Mouse (Mus musculus) heart, embryonic 16.5 days (tissue): ENCODE data around the gene Aldh3b2. TPM values are rescaled to one million over a fixed set of nuclear protein-coding genes. Genes with fewer than 3 reads are reported as not detected.
A peak's percentile ranks its signal among the peaks of the same experiment; 100 is the strongest.

Source experiments
- ATAC-seq: fragments of 200-750 bp; cut with Nextera tagmentation; replicated peaks from 2 replicates; pipeline ENCODE4 v1.8.0; 2017; ENCODE audit warnings: moderate number of reproducible peaks; ENCODE audit not compliant: insufficient read depth, low FRiP score; ENCODE audit errors: extremely low read depth
- H3K27ac ChIP-seq: fragments of 300-500 bp; sonication (generic); 2 replicates; pipeline ENCODE4 v1.5.1; 2014; ENCODE audit warnings: mild to moderate bottlenecking, low read length, control low read depth, moderate library complexity
- H3K27me3 ChIP-seq: fragments of 300-500 bp; sonication (generic); 2 replicates; pipeline ENCODE4 v1.6.1; 2014; ENCODE audit warnings: low read length, mixed read lengths; ENCODE audit not compliant: control insufficient read depth, insufficient read depth
- H3K36me3 ChIP-seq: fragments of 300-500 bp; sonication (generic); 2 replicates; pipeline ENCODE4 v1.6.1; 2014; ENCODE audit not compliant: control insufficient read depth, insufficient read depth
- H3K4me1 ChIP-seq: fragments of 300-500 bp; sonication (generic); 2 replicates; pipeline ENCODE4 v1.6.1; 2014; ENCODE audit warnings: low read length, mixed read lengths; ENCODE audit not compliant: control insufficient read depth, insufficient read depth
- H3K4me2 ChIP-seq: fragments of 300-500 bp; sonication (generic); 2 replicates; pipeline ENCODE4 v1.6.1; 2014; ENCODE audit warnings: low read depth, mild to moderate bottlenecking, control low read depth, low read length
- H3K4me3 ChIP-seq: fragments of 300-500 bp; sonication (generic); 2 replicates; pipeline ENCODE4 v1.5.1; 2014; ENCODE audit warnings: mild to moderate bottlenecking, control low read depth, low read length
- H3K9ac ChIP-seq: fragments of 300-500 bp; sonication (generic); 2 replicates; pipeline ENCODE4 v1.6.1; 2014; ENCODE audit warnings: low read length, control low read depth
- H3K9me3 ChIP-seq: fragments of 300-500 bp; sonication (generic); replicated peaks from 2 replicates; pipeline ENCODE4 v1.6.1; 2016; ENCODE audit warnings: low read length; ENCODE audit not compliant: control insufficient read depth
- WGBS: fragments of 180-500 bp; shearing (Covaris S2); extraction: QIAGEN DNeasy Blood & Tissue Kit; methylation state at CpG from one replicate; pipeline ENCODE4 v1.1.7; 2014; 5-methylcytosine and 5-hydroxymethylcytosine counted together
- polyA plus RNA-seq: library from polyadenylated mRNA; unstranded; fragments of >200 nt; fragmentation: Nextera tagmentation; extraction: Ambion mirVana; gene quantifications from 2 replicates; pipeline ENCODE4 v1.2.1, GENCODE M21; 2015

The Aldh3b2 gene
- polyA plus RNA-seq, 1 experiment from 2014 or later = 0.21 TPM

DNA sequence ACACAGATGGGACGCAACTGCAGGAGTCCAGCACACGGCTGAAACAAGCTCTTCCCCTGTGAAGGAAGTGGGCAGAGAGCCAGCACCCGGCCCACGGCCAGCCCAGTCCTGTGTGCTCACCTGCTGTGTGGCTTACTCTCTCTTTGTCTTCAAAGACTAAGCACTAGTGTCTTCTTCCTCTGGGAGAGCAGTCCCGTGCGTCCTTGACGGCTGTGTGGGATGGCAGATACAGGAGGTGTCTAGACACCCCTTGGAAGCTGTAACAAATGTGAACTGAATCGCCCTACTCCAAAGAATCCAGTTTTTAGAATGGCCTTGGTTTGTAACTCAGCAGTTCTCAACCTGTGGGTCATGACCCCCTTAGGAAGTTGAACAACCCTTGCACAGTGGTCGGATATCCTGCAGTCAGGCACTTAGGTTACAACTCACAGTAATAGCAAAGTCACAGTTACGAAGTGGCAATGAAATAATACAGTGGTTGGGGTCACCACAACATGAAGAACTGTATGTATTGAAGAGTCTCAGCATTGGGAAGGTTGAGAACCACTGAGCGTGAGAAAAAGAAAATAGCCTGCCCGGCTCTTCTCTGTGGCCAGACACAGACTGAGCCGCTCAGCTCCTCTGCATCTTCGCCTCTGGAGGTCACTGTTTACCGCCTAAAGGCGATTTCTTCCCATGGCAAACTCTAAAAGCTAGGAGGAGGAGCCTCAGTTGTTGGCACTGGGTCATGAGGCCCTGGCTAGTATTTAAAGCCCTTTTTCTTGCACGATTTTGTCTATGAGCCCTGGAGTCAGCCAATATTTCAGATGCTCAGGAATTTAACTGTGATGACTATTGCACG, 46.8 kb downstream of the Aldh3b2 start:
- Histone ChIP-seq H3K9ac (0 out of 2 replicates have a peak overlapping the region, but pooled peaks have one; percentile 3), H3K4me2 (0 out of 2 replicates have a peak overlapping the region, but pooled peaks have one; percentile 5), H3K27ac (no peak overlapping the region), H3K36me3 (no peaks in the 10 kb centered on the region), H3K9me3 (no peaks in the 10 kb centered on the region), H3K4me3 (no peak overlapping the region), H3K27me3 (no peaks in the 10 kb centered on the region), H3K4me1 (peaks cover 4% of the 10 kb centered on the region; the same call in 1 of the 2 replicates)
- 27% methylated on average over 18 of the region's 18 CpGs for WGBS
- ATAC-seq = peak; percentile 85

DNA sequence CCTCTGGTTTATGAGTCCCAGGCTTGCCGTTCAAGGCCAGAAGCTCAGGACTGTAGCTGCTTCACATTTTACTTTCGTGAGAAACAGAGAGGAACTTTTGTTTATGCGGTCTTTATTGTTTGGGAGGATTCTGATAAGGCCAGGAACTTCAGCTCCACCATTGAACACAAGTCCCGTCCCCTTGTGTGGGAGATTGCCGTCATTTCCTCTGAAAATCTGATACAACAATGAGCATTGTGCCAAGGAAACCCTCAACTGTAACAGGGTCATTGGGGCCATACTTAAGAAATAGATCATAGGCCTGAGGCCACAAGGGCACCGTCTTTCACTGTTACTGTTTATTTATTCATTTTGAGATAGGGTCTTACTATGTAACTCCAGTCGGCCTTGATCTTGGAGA, 51.1 kb downstream of the Aldh3b2 start:
- Histone ChIP-seq H3K36me3 (no peaks in the 10 kb centered on the region), H3K4me3 (no peak overlapping the region), H3K9ac (no peak overlapping the region), H3K27ac (no peak overlapping the region; the same call in 1 of the 2 replicates), H3K4me2 (no peak overlapping the region), H3K27me3 (no peaks in the 10 kb centered on the region), H3K9me3 (peaks cover 15% of the 10 kb centered on the region), H3K4me1 (peaks cover 4% of the 10 kb centered on the region; the same call in 1 of the 2 replicates)
- 56% methylated on average over 7 of the region's 7 CpGs for WGBS
- no peak for ATAC-seq

GRCm38 (mm10) chr19:4027576-4027975, 55.4 kb downstream of the Aldh3b2 start:
- ATAC-seq = no peak
- no peak overlapping the region for H3K4me2 ChIP-seq
- H3K4me3 ChIP-seq = no peak overlapping the region
- no peaks in the 10 kb centered on the region for H3K4me1 ChIP-seq
- H3K9ac ChIP-seq = no peak overlapping the region
- no peaks in the 10 kb centered on the region for H3K27me3 ChIP-seq
- peaks cover 15% of the 10 kb centered on the region for H3K9me3 ChIP-seq
- H3K27ac ChIP-seq = no peak overlapping the region
- no peaks in the 10 kb centered on the region for H3K36me3 ChIP-seq

Other genes starting within 250 kb of the Aldh3b2 start
- 18.9 and 20.4 TPM in 2 replicates for gene Kmt5b, start 204.9 kb upstream of the Aldh3b2 start, polyA plus RNA-seq
- gene Chka, start 120.6 kb upstream of the Aldh3b2 start, polyA plus RNA-seq = 24.1 and 30.6 TPM in 2 replicates
- 31.0 and 32.3 TPM in 2 replicates for gene Tcirg1, start 65.2 kb upstream of the Aldh3b2 start, polyA plus RNA-seq
- gene Ndufs8, start 59.6 kb upstream of the Aldh3b2 start, polyA plus RNA-seq = 466 and 487 TPM in 2 replicates
- gene Aldh3b1, start 42.5 kb upstream of the Aldh3b2 start, polyA plus RNA-seq = 2.6 and 3.7 TPM in 2 replicates
- 19.8 TPM in 2 replicates for gene Unc93b1, start 37.1 kb upstream of the Aldh3b2 start, polyA plus RNA-seq
- gene Aldh3b3, start 13.7 kb upstream of the Aldh3b2 start, polyA plus RNA-seq = not detected in 2 replicates
- 13.0 and 13.3 TPM in 2 replicates for gene Acy3, start 14.2 kb downstream of the Aldh3b2 start, polyA plus RNA-seq
- not detected in 2 replicates for gene Tbx10, start 20.4 kb downstream of the Aldh3b2 start, polyA plus RNA-seq
- gene Nudt8, start 28.3 kb downstream of the Aldh3b2 start, polyA plus RNA-seq = 67.8 and 75.1 TPM in 2 replicates
- 6.2 TPM in 2 replicates for gene Gm49405, start 28.3 kb downstream of the Aldh3b2 start, polyA plus RNA-seq
- gene Doc2g, start 31.0 kb downstream of the Aldh3b2 start, polyA plus RNA-seq = 84.9 and 90.6 TPM in 2 replicates
- gene Ndufv1, start 40.5 kb downstream of the Aldh3b2 start, polyA plus RNA-seq = 618 and 661 TPM in 2 replicates
- gene Gstp1, start 65.7 kb downstream of the Aldh3b2 start, polyA plus RNA-seq = 378 and 420 TPM in 2 replicates
- gene Gstp2, start 73.7 kb downstream of the Aldh3b2 start, polyA plus RNA-seq = 8.0 and 18.4 TPM in 2 replicates
- 0.51 and 0.80 TPM in 2 replicates for gene Gstp3, start 87.2 kb downstream of the Aldh3b2 start, polyA plus RNA-seq
- not detected in 2 replicates for gene Cabp2, start 109.2 kb downstream of the Aldh3b2 start, polyA plus RNA-seq
- 86.0 and 86.2 TPM in 2 replicates for gene Cdk2ap2, start 124.9 kb downstream of the Aldh3b2 start, polyA plus RNA-seq
- 27.7 and 29.4 TPM in 2 replicates for gene Pitpnm1, start 127.7 kb downstream of the Aldh3b2 start, polyA plus RNA-seq
- 87.5 and 88.6 TPM in 2 replicates for gene Aip, start 153.5 kb downstream of the Aldh3b2 start, polyA plus RNA-seq
- gene Gpr152, start 167.5 kb downstream of the Aldh3b2 start, polyA plus RNA-seq = not detected in 2 replicates
- 0.11 TPM in 1 of 2 replicates, not detected in the other for gene Cabp4, start 171.7 kb downstream of the Aldh3b2 start, polyA plus RNA-seq
- gene Coro1b, start 176.3 kb downstream of the Aldh3b2 start, polyA plus RNA-seq = 133 and 134 TPM in 2 replicates
- 25.3 and 71.1 TPM in 2 replicates for gene Ptprcap, start 181.3 kb downstream of the Aldh3b2 start, polyA plus RNA-seq
- 47.4 and 48.7 TPM in 2 replicates for gene Rps6kb2, start 191.0 kb downstream of the Aldh3b2 start, polyA plus RNA-seq
- 15.9 and 17.5 TPM in 2 replicates for gene Carns1, start 203.2 kb downstream of the Aldh3b2 start, polyA plus RNA-seq
- 10.8 and 26.5 TPM in 2 replicates for gene Tbc1d10c, start 219.0 kb downstream of the Aldh3b2 start, polyA plus RNA-seq
- gene Ppp1ca, start 219.7 kb downstream of the Aldh3b2 start, polyA plus RNA-seq = 813 and 866 TPM in 2 replicates
- 19.9 and 21.1 TPM in 2 replicates for gene Rad9a, start 229.3 kb downstream of the Aldh3b2 start, polyA plus RNA-seq
- gene Clcf1, start 241.9 kb downstream of the Aldh3b2 start, polyA plus RNA-seq = 1.5 and 1.7 TPM in 2 replicates
- not detected in 2 replicates for gene AC109138.7, start 242.0 kb downstream of the Aldh3b2 start, polyA plus RNA-seq